Mouse (Mus musculus) neural tube, embryonic 15.5 days (tissue): ENCODE results near the gene Cdh22. TPM values are rescaled to one million over a fixed set of nuclear protein-coding genes. Genes with fewer than 3 reads are reported as not detected.

Experiments
- ATAC-seq: fragments of 200-750 bp; cut with Nextera tagmentation; 2 replicates; pipeline ENCODE4 v1.8.0; 2017; ENCODE audit warnings: mild to moderate bottlenecking, moderate TSS enrichment, moderate library complexity; ENCODE audit not compliant: low FRiP score
- H3K27ac ChIP-seq: fragments of 300-500 bp; sonication (generic); replicated peaks from 2 replicates; pipeline ENCODE4 v1.5.1; 2015; ENCODE audit warnings: mild to moderate bottlenecking, inconsistent platforms
- H3K27me3 ChIP-seq: fragments of 300-500 bp; sonication (generic); replicated peaks from 2 replicates; pipeline ENCODE4 v1.6.1; 2015; ENCODE audit warnings: inconsistent platforms
- H3K36me3 ChIP-seq: fragments of 300-500 bp; sonication (generic); 2 replicates; pipeline ENCODE4 v1.6.1; 2015; ENCODE audit warnings: inconsistent platforms
- H3K4me1 ChIP-seq: fragments of 300-500 bp; sonication (generic); 2 replicates; pipeline ENCODE4 v1.6.1; 2015; ENCODE audit warnings: inconsistent platforms
- H3K4me2 ChIP-seq: fragments of 300-500 bp; sonication (generic); 2 replicates; pipeline ENCODE4 v1.6.1; 2015; ENCODE audit warnings: inconsistent platforms, mild to moderate bottlenecking, moderate library complexity
- H3K4me3 ChIP-seq: fragments of 300-500 bp; sonication (generic); replicated peaks from 2 replicates; pipeline ENCODE4 v1.5.1; 2015; ENCODE audit warnings: mild to moderate bottlenecking, inconsistent platforms
- H3K9ac ChIP-seq: fragments of 300-500 bp; sonication (generic); replicated peaks from 2 replicates; pipeline ENCODE4 v1.6.1; 2015; ENCODE audit warnings: mild to moderate bottlenecking, inconsistent platforms
- H3K9me3 ChIP-seq: fragments of 300-500 bp; sonication (generic); replicated peaks from 2 replicates; pipeline ENCODE4 v1.6.1; 2016; ENCODE audit warnings: inconsistent platforms
- WGBS: fragments of 180-500 bp; shearing (Covaris S2); methylation state at CpG from one replicate; pipeline ENCODE4 v1.1.7; 2015; ENCODE audit warnings: mixed read lengths; 5-methylcytosine and 5-hydroxymethylcytosine counted together
- polyA plus RNA-seq: library from polyadenylated mRNA; unstranded; fragments of >200 nt; fragmentation: Nextera tagmentation; extraction: Ambion mirVana; gene quantifications from 2 replicates; pipeline ENCODE4 v1.2.1, GENCODE M21; 2015

Gene Cdh22
- polyA plus RNA-seq: 11.9 and 15.2 TPM in 2 replicates

DNA sequence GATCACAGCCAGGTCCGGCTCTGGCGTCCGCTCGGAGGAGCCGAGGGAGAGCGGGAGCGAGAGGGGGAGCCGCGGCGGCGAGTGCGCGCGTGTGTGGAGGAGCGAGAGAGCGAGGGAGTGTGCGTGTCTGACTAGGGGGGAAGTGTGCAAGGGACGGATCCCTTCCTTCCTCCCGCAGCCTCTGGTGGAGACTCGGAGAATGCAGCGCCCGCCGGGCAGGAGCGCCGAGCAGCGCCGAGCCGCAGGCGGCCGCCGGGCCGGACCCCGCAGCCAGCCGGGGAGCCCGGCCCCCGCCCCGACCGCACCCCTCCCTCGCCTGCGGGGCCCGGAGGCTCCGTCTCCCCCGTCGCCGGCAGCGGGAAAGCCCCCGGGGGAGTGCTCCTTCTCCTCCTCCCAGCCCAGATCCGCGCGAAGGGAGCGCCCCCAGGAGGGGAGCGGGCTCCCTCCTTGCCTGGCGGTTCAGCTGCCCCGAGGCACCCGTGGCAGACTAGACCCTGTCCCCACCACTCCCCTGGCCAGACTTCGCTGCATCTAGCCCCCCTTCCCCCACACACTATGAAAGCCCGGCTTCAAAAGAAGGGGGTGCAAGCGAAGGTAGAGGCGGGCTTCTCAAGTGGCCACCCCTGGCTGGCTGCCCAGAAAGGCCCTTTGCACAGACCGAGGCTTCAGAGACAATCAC, at the start of gene Cdh22:
Gene Cdh22 (minus strand): TSS at position 241 of the 679 bp plus-strand sequence.
- peak within 1 kb of the TSS; percentile 66 for H3K4me3 ChIP-seq
- H3K9me3 ChIP-seq: no peaks in the 10 kb centered on the region
- under 1% methylated on average over 41 of the region's 60 CpGs for WGBS
- peak; percentile 83 for ATAC-seq
- peaks cover 82% of the 10 kb centered on the region for H3K27me3 ChIP-seq
- H3K9ac ChIP-seq: peak within 1 kb of the TSS; percentile 70
- H3K27ac ChIP-seq: peak within 1 kb of the TSS; percentile 67
- no peaks in the 10 kb centered on the region for H3K36me3 ChIP-seq
- peaks cover 30% of the 10 kb centered on the region for H3K4me1 ChIP-seq
- H3K4me2 ChIP-seq: peak within 1 kb of the TSS; percentile 89

DNA sequence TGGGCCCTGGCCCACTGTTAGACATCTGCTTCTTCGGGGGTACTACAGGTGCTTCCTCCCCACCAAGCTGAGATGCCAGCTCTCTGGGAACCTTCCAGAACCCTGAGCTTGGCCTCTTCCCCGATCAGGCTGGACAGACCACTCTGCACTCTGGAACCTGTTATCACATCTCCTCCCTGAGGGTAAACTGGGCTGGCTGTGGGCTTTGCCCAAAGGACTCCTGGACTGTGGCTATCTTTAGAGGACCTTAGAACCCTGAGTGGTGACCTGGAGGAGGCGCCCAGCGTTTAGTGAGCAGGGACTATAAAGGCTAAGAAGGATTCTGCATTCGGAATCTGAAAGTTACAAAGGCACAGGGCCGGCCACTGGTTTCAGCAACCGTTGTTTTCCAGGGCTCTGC, 49.7 kb upstream of the Cdh22 start:
- H3K9ac ChIP-seq: no peak overlapping the region
- no peak for ATAC-seq
- WGBS: 93% methylated on average over 7 of the region's 7 CpGs
- H3K4me1 ChIP-seq: peaks cover 43% of the 10 kb centered on the region
- H3K27me3 ChIP-seq: no peaks in the 10 kb centered on the region
- H3K4me2 ChIP-seq: no peak overlapping the region
- no peak overlapping the region for H3K27ac ChIP-seq
- H3K9me3 ChIP-seq: no peaks in the 10 kb centered on the region
- H3K36me3 ChIP-seq: peaks cover 17% of the 10 kb centered on the region
- H3K4me3 ChIP-seq: no peak overlapping the region

DNA sequence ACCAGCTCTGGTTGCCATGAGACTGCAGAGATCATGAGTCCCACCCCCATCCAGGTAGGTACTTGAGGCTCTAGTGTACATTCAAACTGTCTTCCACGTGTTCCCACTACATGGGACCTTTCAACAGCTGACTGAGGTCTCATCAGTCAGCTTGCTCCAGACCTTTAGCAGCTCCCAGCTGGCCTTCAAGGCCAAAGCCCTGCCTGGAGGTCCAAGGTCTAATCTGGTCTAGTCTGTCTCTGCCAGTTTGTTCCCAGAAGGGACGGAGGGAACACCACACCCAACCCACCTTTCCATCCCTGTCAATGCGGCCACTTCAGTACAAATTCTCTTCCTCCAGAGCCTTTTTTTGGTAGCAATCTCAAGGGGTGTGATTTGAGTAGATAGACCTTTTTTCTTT, 49.0 kb upstream of the Cdh22 start:
- no peak for ATAC-seq
- Histone ChIP-seq H3K4me2 (no peak overlapping the region), H3K36me3 (peaks cover 17% of the 10 kb centered on the region), H3K9me3 (no peaks in the 10 kb centered on the region), H3K4me1 (peaks cover 38% of the 10 kb centered on the region), H3K4me3 (no peak overlapping the region), H3K27me3 (no peaks in the 10 kb centered on the region), H3K9ac (no peak overlapping the region), H3K27ac (no peak overlapping the region)
- 95% methylated on average over 3 of the region's 3 CpGs for WGBS

DNA sequence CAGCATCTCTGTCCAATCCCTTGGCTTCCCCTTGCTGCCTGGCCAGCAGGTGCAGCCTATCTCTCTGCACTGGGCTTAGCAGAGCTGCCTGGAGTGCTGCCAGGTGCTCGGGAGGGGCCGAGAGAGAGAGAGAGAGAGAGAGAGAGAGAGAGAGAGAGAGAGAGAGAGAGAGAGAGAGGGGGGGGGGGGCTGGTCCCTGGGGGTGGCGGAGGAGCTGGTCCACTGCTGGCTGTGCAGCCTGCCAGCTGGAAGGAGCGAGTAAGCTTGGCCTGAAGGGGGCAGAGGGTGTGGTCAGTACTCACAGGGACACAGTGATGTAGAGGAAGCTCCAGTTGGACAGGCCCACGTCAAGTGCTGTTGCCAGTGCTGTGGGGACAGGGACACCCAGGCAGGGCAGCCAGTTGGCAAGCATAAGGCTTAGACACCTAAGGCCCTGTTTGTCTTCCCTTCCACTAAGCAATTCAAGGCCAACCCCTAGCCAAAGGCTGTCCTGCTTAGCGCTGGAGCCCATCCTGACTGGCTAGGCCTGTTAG, 47.2 kb upstream of the Cdh22 start:
- H3K4me2 ChIP-seq: no peak overlapping the region
- 58% methylated on average over 3 of the region's 6 CpGs for WGBS
- H3K9me3 ChIP-seq: no peaks in the 10 kb centered on the region
- peaks cover 24% of the 10 kb centered on the region for H3K4me1 ChIP-seq
- H3K4me3 ChIP-seq: no peak overlapping the region
- H3K36me3 ChIP-seq: peaks cover 28% of the 10 kb centered on the region
- no peak overlapping the region for H3K27ac ChIP-seq
- ATAC-seq: no peak; the same call in 1 of the 2 replicates
- H3K9ac ChIP-seq: no peak overlapping the region
- H3K27me3 ChIP-seq: peaks cover 8% of the 10 kb centered on the region

DNA sequence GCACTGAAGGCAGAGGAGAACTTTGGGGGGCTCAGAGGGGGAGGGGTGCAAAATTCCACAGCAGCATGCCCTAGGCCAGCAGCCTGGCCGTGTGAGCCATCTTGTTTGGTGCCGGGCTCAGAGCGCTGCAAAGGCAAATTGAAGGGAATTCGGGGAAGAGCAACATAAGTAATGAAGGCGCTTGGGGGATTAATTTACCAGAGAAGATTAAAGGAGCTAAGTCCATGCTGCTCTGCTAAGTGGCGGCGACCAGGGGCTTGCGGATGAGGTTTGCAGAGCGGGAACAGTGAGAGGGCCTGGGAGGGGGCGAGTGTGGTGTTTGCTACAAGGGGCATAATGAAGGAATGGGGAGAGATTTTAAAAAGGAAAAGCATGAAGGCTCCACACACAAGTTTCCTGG, 44.7 kb upstream of the Cdh22 start:
- no peak overlapping the region for H3K4me3 ChIP-seq
- ATAC-seq: no peak
- no peak overlapping the region for H3K4me2 ChIP-seq
- H3K9me3 ChIP-seq: no peaks in the 10 kb centered on the region
- peaks cover 8% of the 10 kb centered on the region for H3K27me3 ChIP-seq
- H3K27ac ChIP-seq: no peak overlapping the region
- 52% methylated on average over 10 of the region's 10 CpGs for WGBS
- H3K36me3 ChIP-seq: peaks cover 32% of the 10 kb centered on the region
- H3K9ac ChIP-seq: no peak overlapping the region
- H3K4me1 ChIP-seq: peaks cover 29% of the 10 kb centered on the region

DNA sequence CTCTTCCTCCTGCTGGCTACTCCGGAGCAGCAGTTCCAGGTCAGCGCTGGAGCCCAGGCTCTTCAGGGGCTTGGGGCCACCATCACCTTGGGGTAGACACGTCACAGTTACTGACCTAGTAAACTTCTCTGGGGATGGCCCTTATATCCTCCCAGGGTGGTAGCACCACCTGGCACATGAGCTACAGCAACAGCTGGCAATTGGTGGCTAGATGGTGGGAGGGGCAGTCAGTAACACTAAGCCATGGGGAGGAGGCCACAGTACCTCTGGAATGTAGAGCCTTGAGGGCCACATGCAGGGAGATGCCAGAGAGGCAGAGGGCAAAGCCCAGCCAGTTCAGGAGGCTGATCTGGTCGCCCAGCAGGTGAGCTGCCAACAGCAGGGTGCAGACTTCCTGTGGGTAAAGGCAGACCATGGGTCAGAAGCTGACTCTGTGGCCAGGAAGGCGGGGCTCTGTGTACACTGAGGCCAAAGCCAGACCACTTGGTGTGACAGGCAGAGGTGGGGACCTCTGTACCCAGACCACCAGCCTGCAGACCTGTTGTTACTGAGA, 42.6 kb upstream of the Cdh22 start:
- Histone ChIP-seq H3K9ac (no peak overlapping the region), H3K36me3 (peaks cover 22% of the 10 kb centered on the region), H3K27me3 (peaks cover 8% of the 10 kb centered on the region), H3K4me3 (no peak overlapping the region), H3K9me3 (no peaks in the 10 kb centered on the region), H3K4me1 (peaks cover 39% of the 10 kb centered on the region), H3K27ac (no peak overlapping the region), H3K4me2 (no peak overlapping the region)
- 83% methylated on average over 5 of the region's 5 CpGs for WGBS
- no peak for ATAC-seq

DNA sequence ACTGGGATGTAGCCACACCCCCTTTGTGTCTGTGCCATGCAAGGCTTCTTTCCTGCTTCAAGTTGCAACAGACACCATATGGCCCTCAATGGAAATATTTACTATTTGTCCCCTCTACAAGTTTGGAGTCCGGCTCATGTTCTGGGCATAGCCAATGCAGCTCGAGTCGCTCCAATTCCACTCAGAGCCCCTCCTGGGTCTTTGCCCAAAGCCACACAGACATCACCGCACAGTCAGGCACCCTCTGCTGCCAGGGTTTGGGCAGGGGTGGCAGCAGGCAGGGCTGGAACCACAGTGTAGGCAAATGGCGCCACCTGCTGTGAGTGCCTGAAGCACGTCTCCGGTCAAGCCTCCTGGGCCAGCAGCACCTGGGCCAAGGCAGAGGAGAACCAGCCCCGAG, 41.2 kb upstream of the Cdh22 start:
- no peak overlapping the region for H3K9ac ChIP-seq
- H3K4me1 ChIP-seq: peaks cover 44% of the 10 kb centered on the region
- 23% methylated on average over 8 of the region's 8 CpGs for WGBS

DNA sequence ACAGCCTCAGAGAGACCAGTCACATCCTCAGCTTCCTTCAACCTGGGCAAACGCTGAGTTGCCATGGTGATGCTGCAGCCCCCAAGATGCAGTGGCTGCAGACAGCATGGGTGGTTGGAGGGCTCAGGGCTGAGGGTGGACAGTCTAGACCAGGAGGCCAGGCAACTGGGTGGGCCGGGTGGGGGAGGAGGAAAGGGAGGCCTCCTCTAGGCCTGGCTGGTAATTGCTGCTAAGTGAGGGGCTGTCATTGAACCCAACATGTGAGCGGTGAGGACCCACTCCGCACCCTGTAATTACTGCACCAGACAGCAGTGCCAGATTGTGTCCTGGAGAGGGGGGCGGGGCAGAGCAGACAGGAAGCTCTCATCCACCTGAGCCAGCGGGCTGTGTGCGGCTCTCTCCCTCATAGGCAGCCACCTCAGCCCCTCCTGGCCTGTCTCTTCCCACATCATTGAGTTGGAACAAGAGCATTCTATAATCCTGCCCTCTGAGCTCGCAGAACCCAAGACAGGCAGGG, 40.5 kb upstream of the Cdh22 start:
- ATAC-seq: peak; percentile 59; the same call in 1 of the 2 replicates
- Histone ChIP-seq H3K4me2 (no peak overlapping the region), H3K27me3 (peaks cover 8% of the 10 kb centered on the region), H3K4me3 (no peak overlapping the region), H3K4me1 (peaks cover 46% of the 10 kb centered on the region), H3K36me3 (peaks cover 15% of the 10 kb centered on the region), H3K9ac (peak overlapping the region; percentile 7; the same call in 1 of the 2 replicates), H3K9me3 (no peaks in the 10 kb centered on the region), H3K27ac (peak overlapping the region; percentile 48)
- 22% methylated on average over 8 of the region's 8 CpGs for WGBS

More for the DNA sequence above, 41.2 kb upstream of the Cdh22 start:
- ATAC-seq: peak; percentile 18; the same call in 1 of the 2 replicates
- Histone ChIP-seq H3K36me3 (peaks cover 16% of the 10 kb centered on the region), H3K4me3 (no peak overlapping the region), H3K27me3 (peaks cover 8% of the 10 kb centered on the region), H3K27ac (peak overlapping the region; percentile 48), H3K4me2 (no peak overlapping the region), H3K9me3 (no peaks in the 10 kb centered on the region)

DNA sequence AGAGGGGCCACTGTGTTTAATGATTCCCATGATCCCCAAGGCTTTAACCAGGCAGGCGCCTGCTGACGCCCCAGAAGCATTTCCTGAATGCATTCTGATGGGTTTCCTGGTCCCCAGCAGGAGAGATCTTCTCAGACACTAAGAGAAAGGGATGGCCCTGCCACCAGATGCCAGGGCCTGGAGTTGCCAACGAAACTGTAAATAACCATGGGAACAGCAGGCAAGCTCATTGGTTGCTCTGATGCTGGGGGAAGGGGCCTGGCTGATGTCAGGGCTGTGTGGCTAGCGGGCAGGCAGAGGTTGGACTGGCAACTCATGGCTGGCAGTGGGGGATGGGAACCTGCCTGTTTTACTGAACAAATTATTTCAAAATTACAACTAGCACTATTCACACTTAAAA, 38.9 kb upstream of the Cdh22 start:
- ATAC-seq: no peak
- no peak overlapping the region for H3K4me3 ChIP-seq
- H3K27me3 ChIP-seq: peaks cover 12% of the 10 kb centered on the region
- WGBS: 24% methylated on average over 4 of the region's 4 CpGs
- peaks cover 15% of the 10 kb centered on the region for H3K36me3 ChIP-seq
- H3K9ac ChIP-seq: no peak overlapping the region
- no peak overlapping the region for H3K4me2 ChIP-seq
- H3K9me3 ChIP-seq: no peaks in the 10 kb centered on the region
- no peak overlapping the region for H3K27ac ChIP-seq
- H3K4me1 ChIP-seq: peaks cover 39% of the 10 kb centered on the region

DNA sequence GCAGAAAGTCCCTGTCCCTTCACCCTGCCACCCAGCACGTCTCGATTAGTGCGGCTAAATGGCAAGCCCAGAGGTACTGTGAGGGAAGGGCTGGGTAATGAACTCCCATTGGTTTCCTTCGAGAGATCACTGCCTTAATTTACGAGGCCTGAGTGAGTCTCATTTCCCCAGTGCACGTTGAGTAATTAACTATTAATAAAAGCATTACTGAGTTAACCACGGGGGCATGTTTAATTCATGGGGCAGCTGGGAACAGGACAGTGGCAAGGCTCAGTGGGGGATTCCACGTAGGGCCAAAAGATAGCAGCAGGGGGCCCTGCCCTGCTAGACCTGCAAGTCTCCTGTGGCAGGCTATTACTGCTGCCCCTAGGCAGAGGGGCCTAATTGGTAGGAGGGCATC, 36.7 kb upstream of the Cdh22 start:
- H3K4me2 ChIP-seq: no peak overlapping the region
- H3K36me3 ChIP-seq: no peaks in the 10 kb centered on the region
- H3K9ac ChIP-seq: no peak overlapping the region
- WGBS: 9% methylated on average over 8 of the region's 8 CpGs
- no peaks in the 10 kb centered on the region for H3K9me3 ChIP-seq
- peaks cover 47% of the 10 kb centered on the region for H3K4me1 ChIP-seq
- no peak for ATAC-seq
- 0 out of 2 replicates have a peak, but pooled peaks cover 3% of the 10 kb centered on the region for H3K27me3 ChIP-seq
- H3K4me3 ChIP-seq: no peak overlapping the region
- no peak overlapping the region for H3K27ac ChIP-seq

DNA sequence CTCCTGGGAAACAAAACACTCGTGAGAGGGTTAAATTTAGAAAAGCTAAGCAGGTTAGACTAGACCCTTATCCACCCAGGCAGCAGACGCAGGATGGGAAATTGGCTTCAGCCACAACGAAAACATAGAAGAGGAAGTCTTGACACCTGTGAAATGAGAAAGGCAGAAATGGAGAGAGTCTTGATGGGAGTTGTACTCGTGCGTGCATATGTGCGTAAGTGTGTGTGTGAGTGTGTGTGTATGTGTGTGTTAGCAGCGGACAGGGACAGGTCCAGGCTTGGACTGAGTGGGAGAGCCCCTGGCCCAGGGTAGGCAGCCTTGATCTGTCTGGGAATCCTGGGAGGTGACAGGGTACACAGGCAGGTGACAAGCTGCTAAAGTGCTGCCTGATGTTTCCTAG, 36.2 kb upstream of the Cdh22 start:
- no peak overlapping the region for H3K4me2 ChIP-seq
- H3K9me3 ChIP-seq: no peaks in the 10 kb centered on the region
- H3K36me3 ChIP-seq: no peaks in the 10 kb centered on the region
- 0 out of 2 replicates have a peak, but pooled peaks cover 3% of the 10 kb centered on the region for H3K27me3 ChIP-seq
- H3K4me3 ChIP-seq: no peak overlapping the region
- no peak overlapping the region for H3K9ac ChIP-seq
- no peak overlapping the region for H3K27ac ChIP-seq
- 57% methylated on average over 7 of the region's 7 CpGs for WGBS
- peaks cover 50% of the 10 kb centered on the region for H3K4me1 ChIP-seq
- no peak for ATAC-seq

DNA sequence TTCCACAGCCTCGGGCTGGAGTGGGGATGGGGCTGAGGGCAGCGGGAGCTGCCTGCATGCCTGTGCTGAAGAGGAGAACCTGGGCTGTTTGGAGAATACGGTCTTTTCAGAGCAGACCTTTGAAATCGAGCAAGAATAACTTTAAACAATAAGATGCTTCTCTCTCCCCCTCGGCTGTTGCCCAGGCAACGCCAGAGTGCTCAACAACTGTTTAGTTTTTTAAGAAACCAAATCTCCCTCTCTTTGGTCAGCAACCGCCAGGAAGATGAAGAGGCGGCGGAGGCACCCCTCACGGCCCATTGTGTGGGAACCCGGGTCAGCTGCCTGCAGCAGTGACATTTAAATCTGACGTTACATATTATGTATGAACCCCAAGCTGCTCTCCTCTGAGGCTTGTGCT, 32.1 kb upstream of the Cdh22 start:
- no peak overlapping the region for H3K9ac ChIP-seq

More for the DNA sequence above, 32.1 kb upstream of the Cdh22 start:
- 0 out of 2 replicates have a peak overlapping the region, but pooled peaks have one; percentile 9 for H3K27ac ChIP-seq
- no peak for ATAC-seq
- H3K36me3 ChIP-seq: no peaks in the 10 kb centered on the region
- H3K4me2 ChIP-seq: peak overlapping the region; percentile 29
- H3K4me3 ChIP-seq: no peak overlapping the region
- 5% methylated on average over 12 of the region's 12 CpGs for WGBS
- no peaks in the 10 kb centered on the region for H3K9me3 ChIP-seq
- H3K27me3 ChIP-seq: peaks cover 14% of the 10 kb centered on the region
- H3K4me1 ChIP-seq: peaks cover 30% of the 10 kb centered on the region
